Mouse (Mus musculus) forebrain, embryonic 12.5 days (tissue): ENCODE data around the gene Stx11. TPM values are rescaled to one million over a fixed set of nuclear protein-coding genes. Genes with fewer than 3 reads are reported as not detected.

ENCODE experiments used
- ATAC-seq: fragments of 200-750 bp; cut with Nextera tagmentation; 2 replicates; pipeline ENCODE4 v1.8.0; 2017; ENCODE audit warnings: moderate TSS enrichment; ENCODE audit not compliant: low FRiP score
- H3K27ac ChIP-seq: fragments of 300-500 bp; sonication (generic); 2 replicates; pipeline ENCODE4 v1.5.1; 2016; ENCODE audit warnings: mild to moderate bottlenecking
- H3K27me3 ChIP-seq: fragments of 300-500 bp; sonication (generic); 2 replicates; pipeline ENCODE4 v1.6.1; 2016; ENCODE audit warnings: mild to moderate bottlenecking
- H3K36me3 ChIP-seq: fragments of 300-500 bp; sonication (generic); replicated peaks from 2 replicates; pipeline ENCODE4 v1.6.1; 2016; ENCODE audit warnings: mild to moderate bottlenecking
- H3K4me1 ChIP-seq: fragments of 300-500 bp; sonication (generic); 2 replicates; pipeline ENCODE4 v1.6.1; 2016
- H3K4me2 ChIP-seq: fragments of 300-500 bp; sonication (generic); 2 replicates; pipeline ENCODE4 v1.6.1; 2016; ENCODE audit warnings: mild to moderate bottlenecking, moderate library complexity
- H3K4me3 ChIP-seq: fragments of 300-500 bp; sonication (generic); replicated peaks from 2 replicates; pipeline ENCODE4 v1.5.1; 2016; ENCODE audit warnings: mild to moderate bottlenecking
- H3K9ac ChIP-seq: fragments of 300-500 bp; sonication (generic); 2 replicates; pipeline ENCODE4 v1.6.1; 2016; ENCODE audit warnings: mild to moderate bottlenecking
- H3K9me3 ChIP-seq: fragments of 300-500 bp; sonication (generic); 2 replicates; pipeline ENCODE4 v1.6.1; 2016
- WGBS: fragments of 180-500 bp; shearing (Covaris S2); methylation state at CpG from one replicate; pipeline ENCODE4 v1.1.7; 2016; 5-methylcytosine and 5-hydroxymethylcytosine counted together
- polyA plus RNA-seq: library from polyadenylated mRNA; unstranded; fragments of >200 nt; fragmentation: Nextera tagmentation; extraction: Ambion mirVana; gene quantifications from 2 replicates; pipeline ENCODE4 v1.2.1, GENCODE M21; 2016

Gene Stx11
- polyA plus RNA-seq, 1 experiment from 2014 or later: 2.0 TPM

DNA sequence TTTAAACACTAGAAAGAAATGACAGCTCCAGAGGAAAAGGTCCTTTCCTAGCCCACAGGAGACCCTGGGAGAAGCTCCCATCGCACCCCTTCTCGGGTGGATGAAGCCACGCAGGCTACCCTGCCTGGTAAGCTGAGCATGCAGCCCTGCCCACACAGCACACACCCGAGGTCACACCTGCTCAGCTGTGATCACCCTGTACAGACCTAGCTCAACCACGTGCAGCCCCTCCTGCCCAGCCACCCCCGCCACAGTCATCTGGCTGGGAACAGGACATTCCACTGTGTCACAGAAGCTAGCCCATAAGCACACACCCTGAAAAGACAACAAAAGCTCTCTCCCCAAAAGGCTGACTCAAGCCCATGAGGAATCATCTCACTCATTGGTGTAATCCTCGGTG, 14.8 kb downstream of the Stx11 start:
- Histone ChIP-seq H3K9ac (no peak overlapping the region), H3K9me3 (no peaks in the 10 kb centered on the region), H3K4me2 (no peak overlapping the region), H3K27ac (no peak overlapping the region), H3K27me3 (no peaks in the 10 kb centered on the region), H3K4me1 (no peaks in the 10 kb centered on the region), H3K36me3 (no peaks in the 10 kb centered on the region), H3K4me3 (no peak overlapping the region)
- 74% methylated on average over 7 of the region's 7 CpGs for WGBS
- ATAC-seq: no peak

DNA sequence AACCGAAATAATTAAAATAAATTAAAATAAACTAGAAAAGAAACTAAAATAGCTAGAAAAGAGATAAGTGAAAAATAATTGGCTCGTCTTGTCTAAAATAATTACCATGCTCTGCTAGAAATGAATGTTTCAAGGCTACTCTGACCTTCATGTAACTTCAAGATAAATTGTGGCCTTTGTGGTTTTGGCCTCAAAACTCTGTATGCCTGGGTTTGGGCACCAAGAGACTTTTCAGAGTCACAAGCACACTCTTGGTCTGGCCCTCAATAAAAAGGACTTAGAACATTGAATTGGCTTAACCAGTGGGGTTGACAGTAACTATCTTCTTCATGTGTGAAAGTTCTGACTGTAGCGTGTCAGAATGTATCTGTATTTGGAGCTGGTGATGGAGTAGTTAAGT, 16.5 kb downstream of the Stx11 start:
- Histone ChIP-seq H3K4me2 (no peak overlapping the region), H3K9me3 (no peaks in the 10 kb centered on the region), H3K36me3 (no peaks in the 10 kb centered on the region), H3K4me3 (no peak overlapping the region), H3K4me1 (no peaks in the 10 kb centered on the region), H3K9ac (no peak overlapping the region), H3K27ac (no peak overlapping the region), H3K27me3 (peaks cover 9% of the 10 kb centered on the region)
- 94% methylated on average over 3 of the region's 3 CpGs for WGBS
- no peak for ATAC-seq

GRCm38 (mm10) chr10:12941018-12941761, 22.9 kb downstream of the Stx11 start:
- Histone ChIP-seq H3K4me3 (peak overlapping the region; percentile 45), H3K27me3 (peaks cover 31% of the 10 kb centered on the region), H3K9me3 (no peaks in the 10 kb centered on the region), H3K27ac (no peak overlapping the region), H3K36me3 (no peaks in the 10 kb centered on the region), H3K4me2 (peak overlapping the region; percentile 57), H3K4me1 (peaks cover 7% of the 10 kb centered on the region), H3K9ac (peak overlapping the region; percentile 52)
- ATAC-seq: peak; percentile 83
- WGBS: 10% methylated on average over 63 of the region's 63 CpGs

DNA sequence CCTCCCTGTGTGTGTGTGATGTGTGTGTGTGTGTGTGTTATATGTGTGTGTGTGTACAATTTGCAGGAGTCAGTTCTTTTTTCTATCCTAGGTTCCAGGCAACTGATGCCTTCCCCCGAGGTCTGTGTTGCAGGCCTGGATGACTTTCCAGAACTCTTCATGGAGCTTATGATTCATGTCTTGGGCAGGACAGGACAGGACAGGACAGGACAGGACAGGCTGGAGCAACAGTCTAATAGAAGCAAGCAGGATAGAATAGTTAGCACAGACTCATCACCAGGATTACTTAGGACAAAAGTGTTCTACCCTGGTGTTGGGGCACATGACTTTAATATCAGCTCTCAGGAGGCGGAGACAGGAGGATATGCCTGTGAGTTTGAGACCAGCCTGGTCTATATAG, 25.3 kb downstream of the Stx11 start:
- Histone ChIP-seq H3K4me3 (no peak overlapping the region), H3K36me3 (no peaks in the 10 kb centered on the region), H3K4me1 (peaks cover 7% of the 10 kb centered on the region), H3K4me2 (no peak overlapping the region), H3K27ac (no peak overlapping the region), H3K27me3 (peaks cover 31% of the 10 kb centered on the region), H3K9me3 (no peaks in the 10 kb centered on the region), H3K9ac (no peak overlapping the region)
- no peak for ATAC-seq
- WGBS: 87% methylated on average over 2 of the region's 2 CpGs

GRCm38 (mm10) chr10:12936079-12936478, 28.0 kb downstream of the Stx11 start:
- Histone ChIP-seq H3K4me1 (peaks cover 6% of the 10 kb centered on the region), H3K4me2 (no peak overlapping the region), H3K9ac (no peak overlapping the region), H3K27ac (no peak overlapping the region), H3K4me3 (no peak overlapping the region), H3K36me3 (no peaks in the 10 kb centered on the region), H3K27me3 (peaks cover 8% of the 10 kb centered on the region), H3K9me3 (no peaks in the 10 kb centered on the region)
- WGBS: 83% methylated on average over 7 of the region's 7 CpGs
- ATAC-seq: no peak

GRCm38 (mm10) chr10:12935575-12935974, 28.5 kb downstream of the Stx11 start:
- no peak overlapping the region for H3K4me2 ChIP-seq
- H3K9me3 ChIP-seq: no peaks in the 10 kb centered on the region
- no peak overlapping the region for H3K9ac ChIP-seq
- WGBS: 86% methylated on average over 5 of the region's 5 CpGs
- H3K4me3 ChIP-seq: no peak overlapping the region
- H3K4me1 ChIP-seq: peaks cover 3% of the 10 kb centered on the region; the same call in 1 of the 2 replicates
- ATAC-seq: no peak
- no peaks in the 10 kb centered on the region for H3K36me3 ChIP-seq
- peaks cover 3% of the 10 kb centered on the region for H3K27me3 ChIP-seq
- no peak overlapping the region for H3K27ac ChIP-seq

DNA sequence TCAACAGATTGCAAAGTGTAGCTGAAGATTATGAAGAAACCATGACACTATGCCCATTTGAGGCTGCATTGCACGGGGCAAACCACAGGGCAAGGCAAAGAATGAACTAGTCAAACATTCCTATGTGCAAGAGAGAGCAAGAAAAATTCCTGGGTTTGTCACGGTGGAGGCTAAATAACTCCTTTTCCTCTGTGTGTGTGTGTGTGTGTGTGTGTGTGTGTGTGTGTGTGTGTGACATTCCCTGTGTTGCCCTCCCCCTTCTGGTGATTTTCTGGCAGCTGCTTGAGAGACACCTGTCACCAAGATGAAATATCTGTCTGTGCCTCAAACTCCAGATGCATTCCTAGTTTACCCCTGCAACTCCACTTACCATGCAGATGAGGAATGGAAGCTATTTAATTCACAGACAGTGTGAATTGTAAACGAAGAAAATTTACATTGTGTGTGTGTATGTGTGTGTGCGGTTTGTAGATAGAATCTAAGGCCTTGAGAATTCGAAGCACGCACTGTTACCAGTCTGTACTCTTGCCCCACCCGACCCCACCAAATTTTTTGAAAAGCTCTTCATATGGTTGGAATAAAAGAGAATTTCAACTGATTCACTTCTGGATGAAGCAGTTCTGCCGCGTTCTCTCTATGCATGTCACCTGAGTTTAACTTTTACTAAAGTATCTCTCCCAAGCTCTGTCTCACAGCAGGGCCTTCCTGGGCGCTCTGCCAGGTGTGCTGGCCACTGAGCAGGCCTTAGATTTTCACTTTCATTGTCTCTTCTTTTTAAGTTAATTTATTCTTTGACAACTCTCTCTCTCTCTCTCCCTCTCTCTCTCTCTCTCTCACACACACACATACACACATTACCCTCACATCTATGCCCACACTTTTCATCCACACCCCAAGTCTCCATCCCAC, 32.4 kb downstream of the Stx11 start:
- Histone ChIP-seq H3K9me3 (no peaks in the 10 kb centered on the region), H3K9ac (no peak overlapping the region), H3K27ac (no peak overlapping the region), H3K4me1 (peaks cover 3% of the 10 kb centered on the region; the same call in 1 of the 2 replicates), H3K27me3 (no peaks in the 10 kb centered on the region), H3K36me3 (no peaks in the 10 kb centered on the region), H3K4me3 (no peak overlapping the region), H3K4me2 (no peak overlapping the region)
- no peak for ATAC-seq
- WGBS: 66% methylated on average over 10 of the region's 10 CpGs

DNA sequence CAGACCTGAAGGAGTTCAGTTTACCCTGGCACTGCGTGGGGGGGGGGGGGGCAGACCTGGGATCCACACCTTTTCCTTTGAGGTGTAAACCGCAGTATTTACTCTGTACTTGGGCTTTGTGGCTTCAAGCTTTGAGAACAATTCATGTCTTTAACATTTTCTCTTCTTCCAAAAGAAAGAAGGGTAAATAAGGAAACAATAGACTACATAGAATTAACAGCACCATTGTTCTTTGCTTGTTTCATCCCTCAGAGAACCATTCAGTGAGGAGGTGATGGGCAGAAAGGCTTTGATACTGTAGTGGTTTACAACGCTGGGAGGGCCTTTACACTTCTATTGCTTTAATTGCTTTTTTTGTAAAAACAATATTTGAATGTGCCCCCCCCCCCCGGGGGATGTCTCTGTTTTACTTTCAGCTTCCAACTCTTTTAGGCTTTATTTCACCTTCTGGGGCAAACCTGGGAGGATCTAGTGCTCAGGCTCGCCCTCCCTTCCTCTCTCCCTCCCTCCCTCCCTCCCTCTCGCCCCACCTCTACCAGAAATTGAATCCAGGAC, 33.7 kb downstream of the Stx11 start:
- Histone ChIP-seq H3K36me3 (no peaks in the 10 kb centered on the region), H3K4me3 (no peak overlapping the region), H3K27ac (no peak overlapping the region), H3K27me3 (no peaks in the 10 kb centered on the region), H3K4me2 (no peak overlapping the region), H3K9ac (no peak overlapping the region), H3K4me1 (peaks cover 3% of the 10 kb centered on the region; the same call in 1 of the 2 replicates), H3K9me3 (no peaks in the 10 kb centered on the region)
- WGBS: 31% methylated on average over 6 of the region's 6 CpGs
- ATAC-seq: no peak

- Histone ChIP-seq H3K27ac (no peak overlapping the region), H3K4me3 (no peak overlapping the region), H3K9me3 (no peaks in the 10 kb centered on the region), H3K9ac (no peak overlapping the region), H3K36me3 (no peaks in the 10 kb centered on the region), H3K4me2 (no peak overlapping the region), H3K4me1 (peaks cover 3% of the 10 kb centered on the region; the same call in 1 of the 2 replicates), H3K27me3 (no peaks in the 10 kb centered on the region)
- WGBS: 73% methylated on average over 6 of the region's 6 CpGs
- ATAC-seq: no peak
Measured at GRCm38 (mm10) chr10:12929857-12930174, 34.3 kb downstream of the Stx11 start.

GRCm38 (mm10) chr10:12929149-12929856, 34.8 kb downstream of the Stx11 start:
- H3K27ac ChIP-seq: no peak overlapping the region
- no peaks in the 10 kb centered on the region for H3K36me3 ChIP-seq
- H3K9ac ChIP-seq: no peak overlapping the region
- ATAC-seq: no peak
- no peak overlapping the region for H3K4me2 ChIP-seq
- H3K4me1 ChIP-seq: peaks cover 3% of the 10 kb centered on the region; the same call in 1 of the 2 replicates
- H3K9me3 ChIP-seq: no peaks in the 10 kb centered on the region
- no peak overlapping the region for H3K4me3 ChIP-seq
- 94% methylated on average over 7 of the region's 7 CpGs for WGBS
- no peaks in the 10 kb centered on the region for H3K27me3 ChIP-seq

- Histone ChIP-seq H3K4me2 (no peak overlapping the region), H3K36me3 (no peaks in the 10 kb centered on the region), H3K9ac (no peak overlapping the region), H3K4me1 (peaks cover 10% of the 10 kb centered on the region), H3K27ac (no peak overlapping the region), H3K4me3 (no peak overlapping the region), H3K27me3 (no peaks in the 10 kb centered on the region), H3K9me3 (no peaks in the 10 kb centered on the region)
- 93% methylated on average over 6 of the region's 6 CpGs for WGBS
- no peak for ATAC-seq
Measured at GRCm38 (mm10) chr10:12928193-12928592, 35.9 kb downstream of the Stx11 start.
